Mouse (Mus musculus) megakaryocyte, embryonic 14.5 days (primary cell): ENCODE measurements around the gene Otulin.

ENCODE experiments used
- FLI1 ChIP-seq: IDR thresholded peaks from 2 replicates; pipeline ENCODE4 v1.6.1; 2012; ENCODE audit warnings: low read length, inconsistent platforms, mixed read lengths
- GATA1 ChIP-seq: IDR thresholded peaks from 3 replicates; pipeline ENCODE4 v1.6.1; 2012; ENCODE audit warnings: mixed read lengths, low read length, inconsistent platforms, borderline replicate concordance

DNA sequence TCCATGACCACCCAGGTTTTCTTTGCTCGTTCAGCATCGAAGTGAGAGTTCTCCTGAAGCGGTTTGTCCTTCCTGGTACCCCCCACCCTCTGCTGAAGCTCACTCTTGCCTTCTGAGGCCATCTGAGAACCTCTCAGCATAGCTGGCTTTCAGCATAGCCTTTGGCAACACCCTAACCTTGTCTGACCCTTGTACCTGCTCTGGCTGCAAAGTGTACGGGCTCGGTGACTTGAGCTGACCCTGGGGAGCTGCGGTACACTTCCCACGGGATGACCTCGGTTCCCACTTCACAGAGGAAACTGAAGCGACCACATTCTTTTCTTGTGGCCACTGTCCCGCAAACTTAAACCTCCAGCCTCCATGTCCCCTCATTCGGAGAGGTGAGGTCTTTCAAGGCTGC, 70.2 kb downstream of the Otulin start:
- no peak for TF ChIP-seq GATA1
- no peak for TF ChIP-seq FLI1
